Mouse (Mus musculus) heart, embryonic 10.5 days (tissue): Measurements from ENCODE around the gene Kng1. TPM values are rescaled to one million over a fixed set of nuclear protein-coding genes. Genes with fewer than 3 reads are reported as not detected.
"Not testable (repeated sequence)": the region's sequence is repeated elsewhere in the genome, so short reads cannot be mapped to it uniquely, and the experiment has no call there.

Experiments
- DNase-seq: peaks from one replicate; pipeline ENCODE4 v3.0.0-alpha.2; 2017; ENCODE audit warnings: low spot score
- H3K27ac ChIP-seq: fragments of 300-500 bp; sonication (generic); 2 replicates; pipeline ENCODE4 v1.5.1; 2016; ENCODE audit warnings: mild to moderate bottlenecking
- H3K27me3 ChIP-seq: fragments of 300-500 bp; sonication (generic); 2 replicates; pipeline ENCODE4 v1.6.1; 2016; ENCODE audit warnings: mild to moderate bottlenecking; ENCODE audit not compliant: poor library complexity, insufficient read depth, severe bottlenecking
- H3K36me3 ChIP-seq: fragments of 300-500 bp; sonication (generic); 2 replicates; pipeline ENCODE4 v1.6.1; 2016; ENCODE audit warnings: mild to moderate bottlenecking, moderate library complexity
- H3K4me1 ChIP-seq: fragments of 300-500 bp; sonication (generic); 2 replicates; pipeline ENCODE4 v1.6.1; 2016; ENCODE audit warnings: mild to moderate bottlenecking
- H3K4me3 ChIP-seq: fragments of 300-500 bp; sonication (generic); 2 replicates; pipeline ENCODE4 v1.5.1; 2016; ENCODE audit warnings: mild to moderate bottlenecking, moderate library complexity
- H3K9me3 ChIP-seq: fragments of 300-500 bp; sonication (generic); 2 replicates; pipeline ENCODE4 v1.6.1; 2016; ENCODE audit warnings: mild to moderate bottlenecking, moderate library complexity
- WGBS: fragments of 180-500 bp; shearing (Covaris S2); methylation state at CpG from one replicate; pipeline ENCODE4 v1.1.7; 2016; 5-methylcytosine and 5-hydroxymethylcytosine counted together
- polyA plus RNA-seq: library from polyadenylated mRNA; unstranded; fragments of >200 nt; fragmentation: Nextera tagmentation; extraction: Ambion mirVana; gene quantifications from 2 replicates; pipeline ENCODE4 v1.2.1, GENCODE M21; 2016

The Kng1 gene
- polyA plus RNA-seq, 1 experiment from 2014 or later, result 5.1 TPM

GRCm38 (mm10) chr16:23046319-23046718 is 11.3 kb upstream of the Kng1 start:
- Histone ChIP-seq H3K9me3 (no peaks in the 10 kb centered on the region), H3K4me3 (no peak overlapping the region), H3K4me1 (no peaks in the 10 kb centered on the region), H3K27ac (no peak overlapping the region), H3K36me3 (no peaks in the 10 kb centered on the region), H3K27me3 (no peaks in the 10 kb centered on the region)
- no peak for DNase-seq
- 63% methylated on average over 5 of the region's 5 CpGs for WGBS

DNA sequence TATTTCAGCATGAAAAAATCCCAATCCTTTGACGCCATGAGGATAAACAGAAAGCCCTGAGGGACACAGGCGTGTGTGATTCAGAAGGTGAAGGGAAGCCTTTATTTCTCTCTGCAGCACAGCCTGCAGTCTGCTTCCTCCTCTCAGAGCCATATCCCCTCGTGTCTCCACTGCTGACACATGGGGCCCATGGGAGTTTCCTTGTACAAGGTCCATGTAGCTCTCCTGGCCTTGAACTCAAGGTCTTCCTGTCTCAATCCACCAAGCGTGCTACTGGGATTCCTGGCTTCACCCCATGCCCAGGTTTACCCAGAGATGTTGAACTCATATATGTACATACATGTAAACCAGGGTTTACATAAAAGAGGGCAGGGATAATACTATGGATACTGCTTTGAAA is 2.0 kb downstream of the Kng1 start:
- not testable (repeated sequence) for H3K36me3 ChIP-seq, H3K27me3 ChIP-seq, H3K4me3 ChIP-seq, DNase-seq, H3K4me1 ChIP-seq, H3K27ac ChIP-seq, H3K9me3 ChIP-seq
- 62% methylated on average over 4 of the region's 4 CpGs for WGBS

DNA sequence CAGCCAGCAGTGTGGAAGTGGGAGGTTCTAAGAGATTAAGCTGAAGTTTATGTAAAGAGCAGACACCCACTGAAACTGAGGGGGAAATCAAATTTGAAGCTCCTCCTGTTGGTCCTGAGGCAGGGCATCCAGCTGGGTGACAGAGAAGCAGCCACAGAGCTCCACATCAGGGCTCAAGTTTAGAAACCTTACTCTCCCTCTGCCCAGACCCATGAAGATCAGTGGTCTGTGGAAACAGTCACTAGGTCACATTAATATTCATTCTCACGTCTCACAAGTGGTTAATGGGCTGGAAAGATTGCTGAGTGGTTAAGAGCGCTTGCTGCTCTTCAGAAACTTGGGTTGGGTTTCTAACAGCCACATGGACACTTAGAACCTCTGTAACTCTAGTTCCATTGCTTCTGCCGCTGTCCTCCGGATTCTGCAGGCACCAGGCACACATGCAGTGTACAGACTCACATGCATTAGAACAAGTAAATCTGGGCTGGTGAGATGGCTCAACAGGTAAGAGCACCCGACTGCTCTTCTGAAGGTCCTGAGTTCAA is 3.2 kb downstream of the Kng1 start:
- not testable (repeated sequence) for DNase-seq
- WGBS, result 90% methylated on average over 5 of the region's 5 CpGs

GRCm38 (mm10) chr16:23077516-23077915 is 19.9 kb downstream of the Kng1 start:
- not testable (repeated sequence) for H3K27me3 ChIP-seq, H3K4me1 ChIP-seq, H3K9me3 ChIP-seq, H3K4me3 ChIP-seq, DNase-seq, H3K27ac ChIP-seq, H3K36me3 ChIP-seq
- 81% methylated on average over 6 of the region's 6 CpGs for WGBS

More for the DNA sequence above, 3.2 kb downstream of the Kng1 start:
- H3K36me3 ChIP-seq, H3K4me1 ChIP-seq, H3K27me3 ChIP-seq, H3K27ac ChIP-seq, H3K9me3 ChIP-seq, H3K4me3 ChIP-seq: not testable (repeated sequence)

DNA sequence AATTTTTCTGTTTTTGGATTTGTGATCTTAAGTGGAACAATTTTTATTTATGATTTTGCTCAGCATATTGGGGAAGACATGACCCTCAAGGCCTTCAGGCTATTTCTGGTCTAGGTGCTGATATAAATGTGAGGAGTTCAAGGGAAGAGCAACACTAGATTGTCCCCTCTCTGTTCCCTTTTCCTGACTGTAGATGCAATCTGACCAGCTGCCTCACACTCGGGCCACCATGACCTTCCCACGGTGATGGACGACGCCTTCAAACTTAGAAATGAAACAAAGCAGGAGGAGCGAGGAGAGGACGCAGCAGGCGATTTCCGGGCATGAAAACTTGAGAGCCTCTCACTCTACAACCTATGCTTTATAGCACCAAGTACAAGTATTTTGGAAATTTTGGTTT is 29.5 kb downstream of the Kng1 start:
- not testable (repeated sequence) for H3K27me3 ChIP-seq, H3K9me3 ChIP-seq, H3K27ac ChIP-seq, H3K36me3 ChIP-seq, H3K4me1 ChIP-seq, H3K4me3 ChIP-seq, DNase-seq
- WGBS, result 73% methylated on average over 8 of the region's 8 CpGs

GRCm38 (mm10) chr16:23087712-23088111 is 30.0 kb downstream of the Kng1 start:
- not testable (repeated sequence) for H3K27me3 ChIP-seq, DNase-seq, H3K9me3 ChIP-seq, H3K4me1 ChIP-seq, H3K4me3 ChIP-seq, H3K36me3 ChIP-seq, H3K27ac ChIP-seq
- WGBS, result 61% methylated on average over 4 of the region's 4 CpGs

- H3K27me3 ChIP-seq, H3K27ac ChIP-seq, DNase-seq, H3K9me3 ChIP-seq, H3K4me1 ChIP-seq, H3K36me3 ChIP-seq, H3K4me3 ChIP-seq: not testable (repeated sequence)
- WGBS, result 83% methylated on average over 1 of the region's 1 CpGs
Observed at GRCm38 (mm10) chr16:23088491-23088890, 30.8 kb downstream of the Kng1 start.

DNA sequence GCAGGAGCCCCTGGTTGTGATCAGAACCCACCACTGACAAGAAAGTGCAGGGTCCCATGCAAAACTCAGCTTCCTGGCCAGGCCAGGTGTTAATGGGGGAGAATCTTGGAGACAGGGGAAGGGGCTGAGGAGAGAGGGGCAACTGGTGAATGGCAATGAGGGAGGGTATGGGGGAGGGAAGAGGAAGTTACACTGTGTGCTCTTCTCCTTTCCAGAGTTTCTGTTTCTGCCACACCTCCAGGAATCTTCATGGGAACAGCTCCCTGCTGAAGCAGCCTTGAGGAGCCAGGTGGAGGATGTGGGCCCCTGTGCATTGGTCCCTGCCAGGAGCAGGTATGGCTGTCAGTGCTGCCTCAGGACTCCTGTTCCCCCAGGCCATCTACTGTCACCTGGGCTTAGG is 33.7 kb downstream of the Kng1 start:
- H3K27ac ChIP-seq, H3K36me3 ChIP-seq, H3K9me3 ChIP-seq, DNase-seq, H3K4me1 ChIP-seq, H3K27me3 ChIP-seq, H3K4me3 ChIP-seq: not testable (repeated sequence)

- peak; percentile 71 for DNase-seq
- H3K27ac ChIP-seq, result no peak overlapping the region
- 78% methylated on average over 13 of the region's 13 CpGs for WGBS
- no peaks in the 10 kb centered on the region for H3K36me3 ChIP-seq
- H3K27me3 ChIP-seq, result no peaks in the 10 kb centered on the region
- H3K4me1 ChIP-seq, result no peaks in the 10 kb centered on the region
- H3K4me3 ChIP-seq, result no peak overlapping the region
- H3K9me3 ChIP-seq, result no peaks in the 10 kb centered on the region
Observed at GRCm38 (mm10) chr16:23093321-23093953, 35.8 kb downstream of the Kng1 start.

DNA sequence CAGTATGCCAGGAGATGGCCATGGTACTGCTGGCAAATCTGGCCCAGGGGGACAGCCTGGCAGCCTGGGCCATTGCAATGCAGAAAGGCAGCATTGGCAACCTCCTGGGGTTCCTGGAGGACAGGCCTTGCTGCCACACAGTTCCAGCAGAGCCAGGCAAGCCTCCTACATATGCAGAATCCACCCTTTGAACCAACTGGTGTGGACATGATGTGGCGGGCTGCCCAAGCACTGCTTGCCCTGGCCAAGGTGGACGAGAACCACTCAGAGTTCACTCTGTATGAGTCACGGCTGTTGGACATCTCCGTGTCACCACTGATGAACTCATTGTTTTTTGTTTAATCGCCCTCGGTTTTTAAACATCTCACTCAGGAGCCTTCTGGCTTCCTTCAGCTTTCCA is 36.5 kb downstream of the Kng1 start:
- H3K4me1 ChIP-seq, result no peaks in the 10 kb centered on the region
- H3K27me3 ChIP-seq, result no peaks in the 10 kb centered on the region
- no peaks in the 10 kb centered on the region for H3K9me3 ChIP-seq
- no peak overlapping the region for H3K27ac ChIP-seq
- 83% methylated on average over 6 of the region's 6 CpGs for WGBS
- H3K36me3 ChIP-seq, result no peaks in the 10 kb centered on the region
- DNase-seq, result no peak
- no peak overlapping the region for H3K4me3 ChIP-seq

- H3K27ac ChIP-seq, H3K9me3 ChIP-seq, H3K27me3 ChIP-seq, DNase-seq, H3K4me3 ChIP-seq, H3K36me3 ChIP-seq: not testable (repeated sequence)
- WGBS, result 92% methylated on average over 5 of the region's 5 CpGs
- peaks cover 12% of the 10 kb centered on the region for H3K4me1 ChIP-seq
Observed at GRCm38 (mm10) chr16:23095581-23095980, 37.9 kb downstream of the Kng1 start.

DNA sequence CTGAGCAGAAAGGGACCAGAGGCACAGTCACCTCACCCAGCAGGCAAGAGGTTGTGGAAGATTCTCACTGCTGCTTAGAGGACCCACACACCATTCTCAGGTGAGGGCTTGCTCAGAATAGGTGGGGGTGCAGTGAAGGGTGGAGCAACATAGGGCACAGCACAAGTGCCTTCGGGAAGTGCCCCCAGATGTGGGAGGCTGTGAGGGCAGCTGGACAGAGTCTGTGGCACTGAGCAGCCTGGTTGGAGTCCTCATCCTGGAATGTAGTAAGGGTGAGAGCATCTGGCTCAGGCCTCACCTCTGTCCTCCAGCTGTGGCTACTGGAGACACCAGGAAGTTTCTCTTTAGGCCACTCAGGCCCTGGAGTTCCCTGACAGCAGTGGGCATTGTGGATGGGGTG is 39.2 kb downstream of the Kng1 start:
- H3K27ac ChIP-seq, DNase-seq, H3K36me3 ChIP-seq, H3K9me3 ChIP-seq, H3K4me3 ChIP-seq, H3K27me3 ChIP-seq: not testable (repeated sequence)
- peaks cover 16% of the 10 kb centered on the region for H3K4me1 ChIP-seq
- 70% methylated on average over 1 of the region's 1 CpGs for WGBS

DNA sequence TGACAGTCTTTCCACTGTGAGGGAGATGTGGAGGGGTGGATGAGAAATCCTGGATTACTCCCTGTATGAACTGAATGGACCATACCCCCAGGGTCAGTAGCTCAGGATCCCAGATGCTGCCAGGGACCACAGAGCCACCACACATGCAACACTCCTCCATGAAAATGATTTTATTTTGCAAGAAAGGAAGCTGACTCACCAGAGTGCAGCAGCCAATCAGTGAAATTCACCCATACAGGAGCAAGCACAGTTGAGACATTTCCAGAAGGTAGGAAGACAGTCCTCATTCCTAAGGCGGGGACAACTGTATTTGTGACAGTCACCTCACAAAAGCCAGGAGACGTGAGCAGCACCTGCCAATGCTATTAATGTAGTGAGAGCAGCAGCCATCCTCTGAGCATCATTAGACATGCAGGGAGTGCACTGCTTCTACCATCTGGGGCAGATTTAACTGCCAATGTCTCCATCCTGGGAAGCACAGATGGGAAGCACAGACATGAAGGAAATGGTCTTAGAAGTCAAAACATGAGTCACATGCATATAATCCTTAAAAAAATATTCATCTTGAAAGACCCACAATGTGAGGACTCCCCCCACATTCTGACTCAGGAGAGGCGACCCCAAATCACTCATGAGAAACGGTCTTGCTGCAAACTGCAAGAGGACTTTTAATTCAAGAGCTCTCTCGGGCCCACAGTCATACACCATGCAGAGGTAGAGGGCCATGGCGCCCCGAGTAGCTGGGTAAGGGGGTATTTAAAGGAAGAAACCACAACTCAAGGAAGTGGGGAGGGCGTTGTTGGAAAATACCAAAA is 39.8 kb downstream of the Kng1 start:
- not testable (repeated sequence) for H3K4me3 ChIP-seq, DNase-seq, H3K27ac ChIP-seq, H3K27me3 ChIP-seq, H3K9me3 ChIP-seq, H3K36me3 ChIP-seq
- WGBS, result 88% methylated on average over 8 of the region's 8 CpGs
- H3K4me1 ChIP-seq, result peaks cover 16% of the 10 kb centered on the region
